Mouse (Mus musculus) small intestine, adult 2 months (tissue): Measurements from ENCODE around the gene Gm11562.

ENCODE experiments used
- CTCF ChIP-seq: fragments of 200-500 bp; IDR thresholded peaks from 2 replicates; pipeline ENCODE4 v1.5.1; 2012; ENCODE audit warnings: low read depth, mild to moderate bottlenecking, control low read depth, inconsistent platforms, low read length, moderate library complexity, mixed read lengths; ENCODE audit not compliant: insufficient replicate concordance, insufficient read length; ENCODE audit errors: extremely low read depth
- POLR2A ChIP-seq: fragments of 200-500 bp; IDR thresholded peaks from 2 replicates; pipeline ENCODE4 v1.6.1; 2012; ENCODE audit warnings: low read depth, mild to moderate bottlenecking, control low read depth, inconsistent platforms, low read length, moderate library complexity

- TF ChIP-seq CTCF (peak; percentile 87; the same call in 1 of the 2 replicates), POLR2A (no peak)
Measured at GRCm38 (mm10) chr11:99574106-99574505, 46.1 kb downstream of the Gm11562 start.
